Mouse (Mus musculus): ENCODE results near the gene Prkar1a.

The Prkar1a gene

DNA sequence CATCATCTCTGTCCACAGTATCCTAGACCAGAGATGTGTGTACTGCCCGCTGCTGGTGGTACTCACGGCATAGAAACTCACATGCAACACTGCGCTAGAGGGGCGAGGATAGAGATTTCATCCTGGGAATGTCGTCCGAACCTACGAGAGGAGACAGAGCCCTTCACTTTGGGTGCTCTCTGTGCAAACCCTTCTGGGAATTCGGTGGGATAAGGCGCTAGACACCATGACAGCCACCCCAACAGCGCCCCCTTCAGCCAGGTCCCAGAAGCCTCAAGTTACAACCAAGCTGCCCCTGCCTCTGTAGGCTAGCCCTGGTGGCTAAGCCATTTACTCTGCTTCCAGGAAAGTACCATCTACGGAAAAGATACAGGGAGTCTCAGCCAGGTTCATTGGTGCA lies 25.3 kb downstream of the Prkar1a start:
- DNase-seq: no peak

DNA sequence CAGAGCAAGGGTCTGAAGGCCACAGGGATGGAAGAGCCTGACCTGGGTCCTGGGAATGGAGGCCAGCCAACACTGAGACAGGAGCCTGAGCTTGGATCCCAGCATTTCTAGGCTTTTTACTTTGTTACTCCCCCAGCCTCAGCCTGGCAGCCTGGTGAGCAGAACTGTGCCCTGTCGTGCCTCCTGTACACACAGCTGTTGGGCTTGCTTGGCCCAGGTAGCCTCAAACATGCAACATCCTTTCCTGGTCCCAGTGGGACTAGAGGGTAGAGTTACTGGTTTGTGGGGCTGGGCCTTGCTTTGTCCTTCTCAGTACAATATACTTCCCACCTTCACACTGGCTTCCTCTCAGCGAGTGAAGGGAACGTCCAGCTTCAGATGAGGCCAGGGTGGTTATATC lies 26.0 kb downstream of the Prkar1a start:
- no peak for DNase-seq

DNA sequence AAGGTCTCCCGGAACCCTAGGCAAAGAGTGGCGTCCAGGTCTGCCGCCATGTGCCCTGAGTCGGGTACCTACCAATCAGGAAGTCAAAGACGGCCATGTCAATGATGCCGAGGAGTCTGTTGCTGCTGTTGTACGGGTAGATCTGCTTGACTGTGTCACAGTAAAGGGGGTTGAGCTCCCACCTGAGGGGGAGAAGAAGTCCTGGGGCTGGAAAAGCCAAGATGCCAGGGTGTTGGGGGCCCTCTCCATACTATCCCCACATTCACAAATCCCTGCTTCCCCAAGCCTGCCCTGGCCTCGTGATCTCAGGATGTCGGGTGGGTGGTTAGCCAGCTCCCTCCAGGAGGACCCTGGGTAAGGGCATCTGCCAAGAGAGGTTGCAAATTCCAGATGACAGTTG lies 26.6 kb downstream of the Prkar1a start:
- no peak for DNase-seq

DNA sequence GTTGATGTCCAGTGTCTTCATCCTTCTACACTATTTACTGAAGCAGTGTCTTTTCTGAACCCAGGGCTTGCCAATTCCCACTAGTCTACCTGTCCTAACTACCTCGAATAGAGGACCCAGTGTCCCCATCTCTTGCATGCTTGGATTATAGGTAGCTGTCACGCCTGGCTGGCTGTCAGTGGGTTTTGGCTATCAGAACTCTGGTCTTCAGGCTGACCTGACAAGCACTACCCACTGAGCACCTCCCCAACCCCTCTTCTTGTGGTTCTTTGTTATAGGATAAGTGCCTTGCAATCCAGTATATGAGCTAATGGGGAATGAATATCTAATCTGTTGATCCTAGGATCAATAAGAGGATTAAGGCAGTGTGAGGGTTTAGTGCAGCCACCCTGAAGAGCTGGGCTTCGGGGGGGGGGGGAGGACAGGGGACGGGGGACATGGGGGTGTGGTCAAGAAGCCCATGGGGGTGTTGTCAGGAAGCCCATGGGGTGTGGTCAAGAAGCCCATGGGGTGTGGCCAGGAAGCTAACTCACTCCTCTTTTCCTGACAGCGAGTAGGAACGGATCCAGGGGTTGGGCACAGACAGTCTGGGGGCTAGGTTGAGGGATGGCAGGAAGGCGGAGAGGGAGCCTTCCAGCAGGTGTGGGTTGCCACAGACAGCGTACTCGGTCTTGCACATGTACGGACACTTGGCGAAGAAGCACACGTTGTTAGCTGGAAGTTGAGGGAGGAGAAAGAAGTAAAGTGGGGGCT lies 27.6 kb downstream of the Prkar1a start:
- DNase-seq: no peak

DNA sequence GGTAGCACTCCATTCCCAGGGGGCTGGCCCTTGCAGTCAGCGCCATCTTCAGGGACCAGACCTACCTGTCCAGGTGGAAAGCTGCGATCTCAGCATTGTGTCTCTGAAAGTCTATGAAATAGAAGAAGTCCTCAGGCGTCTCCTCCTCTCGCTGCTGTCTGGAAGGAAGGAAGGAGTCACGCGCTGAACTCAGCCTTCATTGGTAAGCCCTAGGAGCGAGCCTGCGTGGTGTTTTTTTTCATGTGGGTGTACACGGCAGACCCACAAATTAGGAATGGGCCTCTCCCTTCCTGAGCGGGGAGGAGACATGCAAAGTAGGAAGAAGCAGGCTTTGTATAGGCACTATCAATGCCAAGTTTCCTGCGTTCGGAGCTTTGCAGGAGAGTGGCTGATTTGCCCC lies 29.1 kb downstream of the Prkar1a start:
- no peak for DNase-seq

DNA sequence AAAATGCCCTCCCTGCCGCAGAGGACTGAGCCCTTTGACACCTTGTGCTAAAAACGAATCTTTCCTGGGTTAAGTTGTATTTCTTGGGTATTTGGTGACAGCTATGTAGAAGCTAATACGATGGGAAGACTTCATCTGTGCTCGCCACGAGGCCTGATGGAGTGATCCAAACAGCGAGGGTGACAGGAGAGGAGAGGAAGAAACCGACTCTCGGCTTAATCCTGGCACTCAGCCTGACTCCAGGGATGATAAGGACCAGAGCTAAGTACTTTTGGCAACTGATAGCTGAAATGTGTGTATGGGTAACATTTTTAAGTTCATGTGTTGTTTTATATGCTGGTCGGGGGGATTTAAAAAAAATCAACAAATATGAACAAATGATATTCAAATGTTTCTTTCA lies 31.7 kb downstream of the Prkar1a start:
- no peak for DNase-seq

DNA sequence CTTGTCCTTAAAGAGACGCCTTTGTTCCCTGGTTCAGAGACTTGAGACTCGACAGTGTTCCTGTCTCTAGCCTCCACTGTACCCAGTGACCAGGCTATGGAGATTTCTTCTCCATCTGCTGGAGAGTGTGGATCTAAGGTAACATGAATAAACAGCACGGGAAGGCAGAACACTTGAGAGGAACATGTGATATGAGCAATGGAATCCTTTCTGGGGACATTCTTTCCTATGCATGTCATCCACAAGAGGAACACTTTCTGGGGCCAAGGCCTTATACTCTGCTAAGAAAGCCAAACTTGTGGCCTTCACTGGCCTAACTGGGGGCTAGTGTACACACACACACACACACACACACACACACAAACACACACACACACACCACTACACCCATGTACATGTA lies 32.4 kb downstream of the Prkar1a start:
- no peak for DNase-seq

DNA sequence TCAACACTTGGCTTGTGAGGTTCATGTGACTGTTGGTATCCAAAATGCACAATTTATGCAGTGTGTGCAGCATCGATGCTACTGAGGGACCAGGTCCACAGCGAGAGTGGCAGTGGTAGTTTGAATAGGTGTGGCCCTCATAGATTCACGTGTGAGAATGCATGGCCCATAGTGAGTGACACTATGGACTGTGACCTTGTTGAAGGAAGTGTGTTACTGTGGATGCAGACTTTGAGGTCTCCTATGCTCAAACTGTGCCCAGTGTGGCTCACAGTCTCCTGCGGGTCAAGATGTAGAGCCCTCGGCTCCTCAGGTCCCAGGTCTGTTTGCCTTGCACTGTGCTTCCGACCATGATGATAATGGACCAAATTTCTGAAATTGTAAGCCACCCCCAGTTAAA lies 33.0 kb downstream of the Prkar1a start:
- no peak for DNase-seq

DNA sequence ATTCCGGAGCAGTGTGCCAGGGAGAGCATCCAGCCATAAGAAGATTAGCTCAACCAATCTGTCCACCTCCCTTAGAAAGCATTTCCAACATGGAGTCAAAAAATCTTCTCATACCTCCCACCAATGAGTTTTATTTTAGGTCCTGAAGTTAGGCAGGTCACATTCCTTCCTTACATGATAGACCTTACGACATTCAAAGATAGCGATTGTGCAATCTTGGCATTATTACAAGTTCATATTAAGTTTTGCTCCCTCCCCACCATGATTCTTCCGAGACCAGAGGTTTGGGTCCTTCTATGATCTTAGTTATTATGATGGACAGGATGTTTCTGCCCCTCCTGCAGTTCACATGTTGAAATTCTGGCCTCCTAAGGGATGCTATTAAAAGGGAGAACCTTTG lies 40.3 kb downstream of the Prkar1a start:
- DNase-seq: no peak

DNA sequence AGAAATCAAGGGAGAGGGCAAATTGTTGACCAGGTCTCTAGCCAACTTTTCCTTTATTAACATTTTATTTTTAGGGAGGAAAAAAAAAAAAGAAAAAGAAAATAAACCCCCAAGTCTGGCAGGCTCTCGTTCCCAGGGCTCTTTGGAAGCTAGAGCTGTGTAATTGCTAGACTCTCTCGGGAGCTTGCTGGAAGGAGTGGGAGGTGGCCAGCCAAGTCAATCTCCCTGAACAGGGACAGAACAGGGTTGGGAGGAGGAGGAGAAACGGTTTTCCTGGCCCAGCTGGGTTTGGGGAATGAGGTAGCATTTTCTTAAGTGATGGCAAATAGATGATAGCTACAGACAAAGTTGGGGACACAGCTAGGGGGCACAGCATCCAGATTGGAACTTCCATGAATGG lies 43.5 kb downstream of the Prkar1a start:
- DNase-seq: no peak

DNA sequence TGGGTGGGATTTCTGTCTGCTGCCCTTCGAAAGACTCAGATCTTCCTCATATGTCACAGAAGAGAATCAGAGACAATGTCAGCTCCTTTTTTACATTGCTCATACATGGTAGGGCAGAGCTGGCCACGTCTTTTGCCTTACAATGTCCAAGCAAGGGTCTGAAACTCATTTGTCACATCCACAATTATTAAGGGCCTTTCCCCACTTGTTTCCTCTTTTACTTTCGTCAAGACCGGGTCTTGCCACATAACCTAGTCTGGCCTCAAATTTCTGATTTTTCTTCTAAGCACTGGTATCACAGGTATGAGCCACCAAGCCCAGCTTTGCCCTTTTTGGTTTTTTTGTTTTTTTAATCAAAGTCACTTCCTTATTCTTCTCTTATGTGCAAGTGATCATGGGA lies 47.3 kb downstream of the Prkar1a start:
- no peak for DNase-seq

DNA sequence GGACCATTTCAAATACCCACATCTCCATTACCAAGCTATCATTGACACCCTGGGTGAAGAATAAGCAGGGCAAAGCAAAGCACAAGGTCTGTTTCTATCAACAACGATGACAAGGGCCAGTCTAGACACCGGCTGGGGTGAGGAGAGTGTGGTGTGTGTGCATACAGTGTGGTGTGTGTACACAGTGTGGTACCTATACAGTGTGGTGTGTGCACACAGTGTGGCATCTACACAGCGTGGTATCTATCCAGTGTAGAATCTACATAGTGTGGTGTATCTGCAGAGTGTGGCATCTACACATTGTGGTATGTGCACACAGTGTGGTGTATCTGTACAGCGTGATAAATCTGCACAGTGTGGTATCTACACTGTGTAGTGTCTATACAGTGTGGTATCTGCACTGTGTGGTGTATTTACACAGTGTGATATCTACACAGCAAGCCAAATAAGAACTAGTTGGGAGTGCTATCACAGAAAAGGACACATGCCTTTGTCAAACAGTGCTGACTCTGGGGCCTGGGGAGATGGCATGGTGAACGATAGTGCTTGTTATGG lies 48.0 kb downstream of the Prkar1a start:
- no peak for DNase-seq

DNA sequence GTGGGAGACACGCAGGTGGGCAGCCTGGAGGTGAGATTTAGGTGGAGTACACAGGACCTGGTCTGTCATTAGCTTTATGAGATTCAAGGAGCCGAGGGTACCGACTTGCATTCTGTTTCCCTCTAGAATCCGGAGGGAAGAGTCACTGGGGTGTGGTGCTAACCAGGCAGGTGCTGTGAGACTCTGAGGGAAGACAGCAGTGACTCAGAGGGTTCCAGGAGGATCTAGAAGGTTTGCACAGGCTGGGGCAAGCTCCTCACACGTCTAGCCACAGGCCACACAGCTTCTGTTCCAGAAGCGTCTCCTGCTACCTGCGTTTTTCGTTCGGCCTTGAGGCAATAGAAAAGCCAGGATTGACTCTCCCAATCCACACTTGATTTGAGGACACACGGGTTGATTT lies 49.5 kb downstream of the Prkar1a start:
- no peak for DNase-seq

DNA sequence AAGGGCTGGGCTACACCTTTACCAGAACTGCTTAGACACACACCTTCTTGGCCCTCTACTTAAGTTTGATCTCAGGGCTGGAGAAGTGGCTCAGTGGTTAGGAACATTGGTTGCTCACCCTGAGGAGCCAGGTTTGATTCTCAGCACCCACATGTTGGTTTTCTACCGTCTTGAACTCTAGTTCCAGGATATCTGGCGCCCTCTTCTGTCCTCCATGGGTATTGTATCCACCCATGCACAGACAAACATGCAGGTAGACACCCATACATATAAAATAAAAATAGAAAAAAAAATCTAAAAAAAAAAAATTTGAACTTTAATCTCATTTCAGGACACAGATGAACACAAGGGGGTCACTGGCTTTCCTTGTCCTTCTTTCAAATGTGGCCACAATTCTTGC lies 50.6 kb downstream of the Prkar1a start:
- DNase-seq: no peak

DNA sequence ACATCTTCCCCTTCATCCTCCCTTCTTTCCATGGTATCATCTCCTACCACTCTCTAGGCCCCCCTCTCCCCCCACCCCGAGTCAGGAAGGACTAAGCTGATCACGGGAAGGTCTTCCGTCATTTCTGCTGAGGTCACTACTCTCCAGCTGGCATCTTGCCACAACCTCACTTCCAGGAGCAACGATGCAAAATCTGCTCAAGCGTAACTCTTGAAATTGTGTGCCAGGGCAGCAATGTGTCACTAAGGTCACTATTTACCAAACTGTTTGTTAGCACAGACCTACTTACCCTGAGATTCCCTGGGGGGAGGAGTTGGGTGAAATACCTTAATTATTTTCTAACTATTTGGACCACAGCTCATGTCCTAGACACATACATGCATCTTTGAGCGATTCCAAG lies 51.6 kb downstream of the Prkar1a start:
- no peak for DNase-seq

DNA sequence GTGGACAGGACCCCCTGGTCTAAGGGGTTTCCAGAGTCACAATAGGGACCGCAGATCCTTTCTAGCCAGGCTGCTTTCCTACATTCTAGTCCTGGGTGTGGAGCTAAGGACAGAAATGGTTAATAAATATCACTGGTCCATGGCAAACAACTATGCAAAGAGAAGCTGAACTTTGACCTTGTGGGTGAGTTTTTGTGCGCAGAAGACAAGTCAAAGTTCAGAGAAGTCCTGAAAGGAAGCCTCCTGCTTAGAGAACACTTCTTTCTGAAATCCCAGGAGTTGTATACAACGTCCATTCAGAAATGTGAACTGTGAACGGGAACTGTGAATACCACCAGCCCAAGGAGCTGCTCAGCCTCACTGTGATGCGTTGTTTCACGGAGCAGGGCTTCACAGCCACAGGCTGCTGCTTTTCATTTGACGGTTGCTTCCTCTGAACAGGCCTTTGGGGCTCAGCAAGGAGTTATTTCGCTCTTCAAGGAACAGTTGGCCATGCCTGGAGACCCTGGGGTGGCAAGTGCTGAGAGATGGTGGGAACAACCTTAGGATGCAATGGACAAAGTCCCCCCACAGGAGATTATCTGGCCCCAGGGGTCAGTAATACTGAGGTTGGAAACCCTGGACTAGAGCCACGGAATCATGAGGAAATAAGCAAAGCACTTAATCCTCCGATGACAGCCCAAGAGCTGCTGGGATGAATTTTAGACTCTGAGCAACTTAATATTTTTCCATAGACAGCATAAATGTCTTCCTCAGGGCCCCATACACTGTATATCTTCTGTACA lies 53.0 kb downstream of the Prkar1a start:
- no peak for DNase-seq

DNA sequence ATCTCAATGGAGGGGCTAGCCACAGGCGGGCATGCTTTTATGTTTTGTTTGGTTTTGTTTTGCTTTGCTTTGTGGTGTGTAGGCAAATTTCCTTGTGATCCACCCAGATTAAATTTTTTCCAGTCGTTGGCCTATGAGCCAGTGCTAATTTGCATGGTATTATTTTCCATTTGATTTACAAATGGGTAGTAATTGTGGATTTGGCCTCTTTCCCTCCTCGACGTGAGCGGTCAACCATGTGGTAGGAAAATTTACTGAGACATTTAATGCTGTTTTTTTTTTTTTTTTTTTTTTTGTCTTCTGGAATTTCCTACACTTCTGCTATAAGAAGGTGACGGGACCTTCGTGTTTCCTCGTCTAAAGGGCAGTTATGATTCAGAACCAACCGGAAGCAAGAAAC lies 54.6 kb downstream of the Prkar1a start:
- DNase-seq: no peak

DNA sequence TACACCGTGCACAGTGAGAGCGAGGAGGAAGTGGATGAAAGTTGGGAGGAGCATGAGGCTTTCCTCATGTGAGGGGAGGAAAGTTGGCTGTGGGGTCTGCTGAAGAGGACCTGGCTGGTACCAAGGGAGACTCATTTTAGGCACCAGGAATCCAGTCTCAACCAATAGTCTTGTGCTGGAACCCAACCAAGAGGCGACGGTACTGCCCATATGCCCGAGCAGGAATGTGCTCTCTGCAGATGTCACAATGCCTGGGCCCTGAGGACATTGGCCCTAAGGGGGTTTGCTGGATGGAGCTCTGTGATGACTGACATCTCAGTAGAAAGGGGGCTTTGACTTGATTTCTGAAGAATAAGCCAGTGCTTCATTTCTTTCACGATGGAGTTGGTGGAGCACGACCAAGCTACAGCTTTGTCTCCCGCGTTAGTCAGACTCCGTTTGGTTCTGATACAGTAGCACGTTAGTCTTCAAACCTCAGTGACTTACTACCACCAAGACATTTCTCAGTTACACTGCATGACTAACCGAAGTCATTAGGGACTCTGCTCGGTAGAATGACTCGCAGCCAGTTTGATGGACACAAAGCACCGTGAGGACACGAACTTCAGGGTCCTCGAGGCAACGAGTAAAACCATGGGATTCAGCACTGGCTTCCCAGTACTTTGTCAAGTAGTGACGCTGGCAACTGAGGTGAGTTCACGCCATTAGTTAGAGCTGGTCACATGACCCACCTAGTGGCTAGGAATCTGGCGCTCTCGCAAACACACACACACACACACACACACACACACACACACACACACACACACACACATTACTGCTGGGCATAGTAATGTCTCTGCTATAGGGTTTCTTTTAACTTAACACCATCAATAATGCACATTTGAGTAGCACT lies 55.4 kb downstream of the Prkar1a start:
- DNase-seq: no peak

DNA sequence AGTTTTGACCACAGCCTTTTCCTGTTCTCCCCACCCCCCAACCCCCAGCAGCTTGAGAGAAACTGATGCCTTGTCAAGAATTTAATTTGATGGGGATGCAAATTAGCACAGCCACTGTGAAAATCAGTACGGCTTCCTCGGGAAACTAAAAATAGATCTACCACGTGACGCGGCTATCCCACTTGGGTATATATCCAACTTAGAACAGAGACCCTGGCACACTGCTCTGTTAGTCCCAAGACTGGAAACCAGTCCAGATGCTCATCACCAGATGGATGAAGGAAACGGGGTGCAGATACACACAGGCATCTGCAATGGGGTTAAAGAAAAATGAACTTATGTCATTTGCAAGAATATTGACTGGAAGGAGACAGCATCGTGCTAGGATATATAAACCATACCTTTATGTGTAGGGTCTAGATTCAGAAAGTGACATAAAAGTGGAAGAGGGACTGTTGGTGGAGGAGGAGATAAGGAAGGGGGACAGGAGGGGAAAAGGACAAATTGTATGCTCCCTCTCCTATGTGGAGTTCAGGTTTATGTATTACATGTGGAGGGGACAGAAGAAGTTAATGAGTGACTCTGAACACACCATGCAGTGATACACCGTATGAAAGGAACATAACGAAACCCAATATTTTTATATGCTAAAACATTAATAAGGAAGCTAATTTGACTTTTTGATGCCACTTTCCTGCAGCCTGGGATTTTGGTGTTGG lies 56.3 kb downstream of the Prkar1a start:
- DNase-seq: no peak

DNA sequence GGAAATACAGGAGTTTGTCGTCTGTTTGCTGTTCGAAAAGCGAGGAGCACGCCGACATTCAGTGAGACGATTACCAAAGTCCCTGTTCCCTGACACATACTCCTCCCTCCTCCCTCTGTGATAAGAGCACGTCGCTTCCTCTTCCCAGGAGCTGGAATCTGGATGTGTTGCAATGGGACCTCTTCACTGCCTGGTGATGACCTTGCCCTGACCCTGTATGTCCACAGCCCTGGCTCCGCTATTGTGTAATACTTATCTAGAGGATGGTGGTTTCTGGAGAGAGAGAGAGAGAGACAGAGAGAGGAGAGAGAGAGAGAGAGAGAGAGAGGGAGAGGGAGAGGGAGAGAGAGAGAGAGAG lies 56.8 kb downstream of the Prkar1a start:
- no peak for DNase-seq

DNA sequence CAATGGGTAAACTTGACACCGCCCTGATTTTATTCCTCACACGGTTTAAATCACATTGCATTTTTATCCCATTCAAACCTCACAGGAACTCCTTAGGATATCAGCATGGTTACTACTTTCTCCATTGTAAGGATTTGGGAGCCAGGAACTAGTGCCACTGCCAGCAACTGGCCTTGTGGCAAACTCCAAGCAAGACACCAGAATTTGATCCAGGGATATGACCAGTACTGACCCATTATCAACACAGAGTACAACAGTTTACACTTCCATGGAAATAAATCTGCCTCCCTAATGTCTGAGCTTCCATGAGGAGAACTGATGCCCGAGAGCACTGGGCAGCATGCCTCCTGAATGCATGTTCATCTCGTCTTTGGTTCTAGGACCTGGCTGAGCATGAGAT lies 57.4 kb downstream of the Prkar1a start:
- no peak for DNase-seq

DNA sequence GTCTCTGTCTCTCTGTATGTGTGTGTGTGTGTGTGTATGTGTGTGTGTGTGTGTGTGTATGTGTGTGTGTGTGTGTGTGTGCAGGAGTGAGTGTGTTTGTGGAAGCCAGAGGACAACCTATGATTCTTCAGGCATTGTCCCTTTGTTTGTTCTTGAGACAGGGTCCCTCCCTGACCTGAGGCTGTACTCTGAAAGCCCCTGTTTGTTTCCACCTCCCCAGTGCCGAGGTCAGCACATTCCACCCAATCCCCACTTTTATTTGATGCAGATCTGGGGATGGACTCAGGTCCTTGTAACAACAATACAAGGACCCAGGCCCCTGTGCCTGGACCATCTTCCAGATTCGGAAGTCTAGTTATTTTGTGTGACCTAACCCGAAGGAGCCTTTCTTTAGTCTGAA lies 58.2 kb downstream of the Prkar1a start:
- DNase-seq: no peak

DNA sequence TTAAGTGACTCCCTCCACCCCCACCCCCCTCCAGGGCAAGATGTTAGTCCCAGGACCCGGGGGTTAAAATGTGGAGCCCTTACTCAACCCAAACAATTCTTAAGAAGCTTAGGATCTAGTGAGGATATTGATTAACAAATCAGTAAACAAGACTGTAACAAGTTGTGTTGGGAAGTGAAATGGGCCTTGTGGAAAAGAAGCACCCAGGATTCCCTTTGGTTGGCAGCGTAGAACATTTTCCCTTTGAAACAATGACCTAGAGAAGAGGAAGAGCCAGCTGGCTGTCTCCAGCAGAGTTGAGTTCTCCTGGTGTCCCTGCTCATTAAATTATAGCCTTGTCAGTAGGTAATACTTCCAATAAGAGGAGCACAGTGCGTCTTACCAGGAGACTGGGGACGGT lies 59.6 kb downstream of the Prkar1a start:
- DNase-seq: no peak

All from right cerebral cortex, postnatal 25 days (tissue).